Mouse (Mus musculus): ENCODE results near the gene Tnip2.
A peak's percentile ranks its signal among the peaks of the same experiment; 100 is the strongest.

The Tnip2 gene

DNA sequence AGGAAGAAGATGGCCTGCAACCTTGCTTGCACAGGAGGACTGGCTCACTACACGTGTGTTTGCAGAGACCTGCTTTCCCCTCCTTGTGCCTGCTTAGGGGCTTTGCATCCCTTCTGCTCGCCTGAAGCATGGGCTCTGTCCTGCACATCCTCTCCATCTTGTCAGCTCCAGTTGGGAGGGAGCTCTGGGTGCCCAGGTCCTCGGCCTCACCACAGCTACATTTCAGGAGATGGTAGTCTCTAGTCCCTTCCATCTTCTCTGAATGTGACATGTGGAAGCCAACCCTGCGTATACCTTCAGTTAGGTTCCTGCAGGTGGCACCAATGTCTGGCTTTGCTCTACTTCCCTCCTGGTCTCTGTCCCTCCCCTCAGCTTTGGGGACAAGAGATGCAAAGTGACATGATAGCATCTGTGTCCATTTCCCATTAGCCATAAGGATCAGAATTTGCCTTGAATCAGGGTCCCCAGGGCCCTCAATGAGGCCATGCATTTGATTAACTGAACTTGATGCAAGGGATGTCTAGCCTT lies 10.2 kb upstream of the Tnip2 start:
- no peak for DNase-seq (ENCODE audit: low spot score)

DNA sequence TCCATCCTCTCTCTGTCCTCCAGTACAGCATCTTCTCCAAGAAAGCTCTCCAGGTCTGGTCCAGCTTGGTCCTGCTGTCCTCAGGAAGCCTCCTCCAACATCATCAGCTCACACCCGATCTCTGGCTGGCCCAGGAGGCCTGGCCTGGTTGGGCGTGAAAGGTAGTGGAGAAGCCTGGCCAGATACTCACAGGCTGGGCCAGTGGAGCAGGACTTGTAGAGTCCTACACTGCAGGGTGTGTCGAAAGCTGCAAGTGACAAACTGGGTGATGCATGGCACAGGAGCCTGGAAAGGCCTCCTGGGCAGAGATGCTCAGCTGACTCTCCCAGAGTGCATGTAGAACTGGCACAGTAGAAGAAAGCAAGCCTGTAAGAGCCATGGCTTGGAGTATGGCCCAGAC lies 7.5 kb upstream of the Tnip2 start:
- DNase-seq (ENCODE audit: low spot score), result no peak

DNA sequence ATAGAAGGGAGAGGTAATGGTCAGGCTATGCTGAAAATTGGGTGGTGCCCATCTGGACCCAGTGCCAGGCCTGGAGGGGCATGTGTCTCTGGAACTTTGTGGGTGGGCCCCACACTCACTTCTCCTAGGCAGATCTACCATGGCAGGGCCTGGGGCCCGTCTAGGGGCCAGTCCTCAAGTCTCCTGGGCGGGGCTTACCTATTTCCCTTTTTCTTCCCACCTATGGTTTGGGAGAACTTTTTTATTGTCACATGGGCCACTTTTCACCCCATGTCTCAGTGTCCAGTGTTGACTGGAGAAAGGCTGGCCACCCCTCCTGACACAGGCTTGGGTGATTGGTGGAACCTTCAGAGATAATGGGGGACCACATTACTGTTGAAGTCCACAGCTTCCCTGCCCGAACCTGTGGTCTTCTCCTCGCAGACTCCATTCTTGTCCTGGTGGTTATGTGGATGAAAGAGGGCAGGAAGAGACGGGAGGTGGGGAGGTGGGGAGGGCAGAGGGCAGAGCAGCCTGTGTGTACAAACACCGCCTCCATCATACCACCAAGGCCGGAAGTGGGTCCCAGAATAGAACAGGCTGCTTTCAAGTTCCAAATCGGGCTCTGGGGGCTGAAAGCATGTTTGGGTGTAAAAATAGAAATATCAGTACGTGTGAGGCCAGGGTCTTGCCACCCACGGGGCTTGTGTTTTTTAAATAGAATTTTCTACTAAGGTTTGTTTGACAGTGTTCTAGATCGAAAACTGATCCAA lies 6.8 kb upstream of the Tnip2 start:
- DNase-seq (ENCODE audit: low spot score), result no peak

DNA sequence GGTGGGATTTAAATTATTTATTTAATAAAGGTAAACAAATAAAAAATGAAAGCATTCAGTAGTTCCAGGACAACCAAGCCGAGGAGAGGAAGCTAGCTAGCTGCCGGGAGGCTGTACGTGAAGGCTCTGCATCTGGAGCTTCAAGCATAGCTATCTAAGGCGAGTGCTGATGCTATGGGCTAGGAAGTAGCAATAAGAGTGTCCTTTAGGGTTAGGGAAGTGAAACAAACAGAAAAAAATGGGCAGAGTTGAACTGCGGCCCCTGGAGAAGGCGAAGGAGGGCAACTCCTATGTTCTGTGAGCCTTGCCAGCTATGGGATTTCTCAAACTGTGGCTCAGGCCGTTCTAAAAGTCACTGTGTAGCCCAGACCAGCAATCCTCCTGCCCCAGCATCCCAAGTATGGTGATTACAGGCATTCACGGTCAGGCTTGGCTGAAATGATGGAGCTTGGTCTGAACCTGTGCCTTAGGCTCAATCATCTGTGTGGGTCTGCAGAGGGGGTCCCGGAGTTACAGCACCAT lies 5.7 kb upstream of the Tnip2 start:
- no peak for DNase-seq (ENCODE audit: low spot score)

DNA sequence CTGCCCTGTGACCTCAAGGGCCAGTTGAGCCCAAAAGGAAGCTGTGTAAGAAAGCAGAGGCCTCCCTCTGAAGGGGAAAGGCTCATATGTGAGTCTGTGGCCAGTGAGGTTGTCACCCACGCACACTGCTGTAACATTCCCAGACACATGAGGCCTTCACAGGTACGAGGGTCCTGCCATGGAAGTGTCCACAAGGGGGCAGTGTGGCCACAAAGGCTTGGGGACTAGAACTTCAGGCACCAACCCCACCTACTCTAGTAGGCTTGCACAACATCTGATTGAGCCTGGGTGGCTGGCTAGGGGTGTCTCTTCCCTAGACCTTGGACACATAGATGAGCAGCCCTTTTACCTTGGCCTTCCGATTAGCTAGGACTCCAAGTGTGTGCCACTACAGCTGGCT lies 4.1 kb upstream of the Tnip2 start:
- DNase-seq (ENCODE audit: low spot score), result peak; percentile 57

DNA sequence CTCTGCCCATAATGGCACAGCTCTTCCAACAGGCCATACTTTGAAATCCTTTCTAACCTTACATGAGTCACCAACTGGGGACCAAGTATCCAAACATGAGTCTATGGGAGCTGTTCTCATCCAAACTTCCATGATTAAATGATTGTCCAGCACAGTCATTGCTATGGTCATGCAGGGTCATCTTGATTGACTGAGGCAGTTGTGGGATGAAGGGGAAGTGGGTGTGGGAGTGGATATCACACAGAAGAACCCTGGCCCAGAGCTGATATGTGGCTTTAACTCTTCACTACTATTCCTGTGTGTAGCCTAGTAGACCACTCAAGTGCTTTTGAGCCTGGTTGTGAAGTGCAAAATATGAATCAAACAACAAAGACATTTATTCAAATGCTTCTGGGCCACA lies 1.3 kb upstream of the Tnip2 start:
- DNase-seq (ENCODE audit: low spot score), result no peak

DNA sequence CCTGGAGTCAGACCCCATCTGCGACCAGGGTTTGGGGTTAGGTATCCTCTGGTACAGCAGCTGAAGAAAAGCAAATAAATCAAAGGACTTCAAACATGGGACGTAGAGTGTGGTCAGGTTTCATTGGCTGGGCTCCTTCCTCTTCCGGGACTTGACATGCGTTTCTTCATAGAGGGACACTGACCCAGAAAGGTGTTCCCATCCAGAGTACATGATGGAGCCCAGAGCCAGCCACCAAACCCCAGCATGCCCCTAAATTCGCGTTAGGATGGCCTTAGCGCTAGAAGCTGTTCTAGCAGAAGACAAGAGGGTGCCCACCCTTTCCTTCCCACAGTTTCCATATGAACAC lies 401 bp upstream of the Tnip2 start:
- DNase-seq (ENCODE audit: low spot score), result no peak

DNA sequence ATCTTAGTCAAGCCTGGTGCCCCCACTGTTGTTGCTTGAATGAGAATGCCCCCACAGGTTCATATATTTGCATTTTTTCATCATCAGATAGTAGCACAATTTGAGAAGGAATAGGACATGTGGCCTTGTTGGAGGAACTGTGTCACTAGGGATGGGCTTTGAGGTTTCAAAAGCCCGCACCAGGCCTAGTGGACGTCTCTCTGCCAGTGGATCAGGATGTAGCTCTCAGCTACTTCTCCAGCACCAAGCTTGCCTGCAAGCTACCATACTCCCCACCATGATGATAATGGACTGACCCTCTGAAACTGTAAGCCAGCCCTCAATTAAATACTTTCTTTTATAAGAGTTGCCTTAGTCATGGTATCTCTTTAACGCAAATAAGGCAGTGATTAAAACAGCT lies 1.3 kb downstream of the Tnip2 start:
- no peak for DNase-seq (ENCODE audit: low spot score)

DNA sequence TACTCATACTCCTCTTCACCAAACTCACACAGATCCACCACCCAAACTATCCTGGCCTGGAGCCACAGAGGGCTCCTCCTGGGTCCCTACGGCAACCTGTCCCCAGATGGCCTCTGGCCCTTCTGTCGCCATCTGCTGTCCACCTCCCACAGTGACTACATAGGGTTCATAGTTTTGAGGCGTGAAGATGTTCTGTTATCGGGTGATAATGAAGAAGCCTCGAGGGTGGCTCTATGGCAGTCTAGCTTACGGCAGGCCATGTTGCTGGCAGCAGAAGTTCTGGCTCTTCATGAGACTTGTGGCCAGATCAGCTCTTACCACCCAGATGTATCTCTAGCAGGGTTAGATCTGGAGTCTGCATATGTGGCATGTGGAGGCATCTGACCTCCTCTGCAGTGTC lies 11.0 kb downstream of the Tnip2 start:
- DNase-seq (ENCODE audit: low spot score), result no peak

DNA sequence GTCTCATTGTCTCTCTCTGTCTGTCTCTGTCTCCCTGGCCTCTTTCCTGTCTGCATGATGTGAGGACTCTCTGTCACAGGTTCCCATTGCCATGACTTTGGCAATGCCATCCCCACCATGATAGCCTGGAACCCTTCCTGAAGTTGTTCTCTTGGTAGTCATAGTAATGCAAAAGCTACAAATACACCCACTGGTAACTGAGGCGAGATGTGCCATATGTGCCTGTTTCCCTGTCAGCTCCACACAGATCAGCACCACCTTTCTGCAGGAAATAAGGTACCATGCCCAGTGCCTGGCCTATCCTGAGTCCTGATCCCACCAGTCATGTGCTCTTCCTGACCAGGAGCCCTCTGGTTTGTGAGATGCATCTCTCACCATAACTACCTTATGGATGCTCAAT lies 11.4 kb downstream of the Tnip2 start:
- no peak for DNase-seq (ENCODE audit: low spot score)

DNA sequence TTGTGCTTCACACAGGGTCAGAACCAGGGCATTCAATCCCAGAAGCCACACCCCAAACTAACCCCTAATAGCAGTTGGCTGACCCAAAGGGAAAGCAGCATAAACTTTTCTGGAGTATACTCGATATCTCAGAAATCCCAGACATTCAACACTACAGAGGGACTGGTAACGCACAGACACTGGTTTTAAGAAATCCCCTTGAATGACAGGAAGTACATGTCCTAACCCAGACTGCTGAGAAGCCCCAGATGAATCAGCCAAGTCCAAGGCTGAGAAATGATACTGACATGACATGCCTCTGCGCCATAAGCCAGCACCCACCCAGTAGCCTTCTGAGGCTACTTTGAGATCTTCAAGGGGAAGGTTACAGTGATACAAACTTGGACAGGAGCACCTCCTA lies 12.2 kb downstream of the Tnip2 start:
- no peak for DNase-seq (ENCODE audit: low spot score)

DNA sequence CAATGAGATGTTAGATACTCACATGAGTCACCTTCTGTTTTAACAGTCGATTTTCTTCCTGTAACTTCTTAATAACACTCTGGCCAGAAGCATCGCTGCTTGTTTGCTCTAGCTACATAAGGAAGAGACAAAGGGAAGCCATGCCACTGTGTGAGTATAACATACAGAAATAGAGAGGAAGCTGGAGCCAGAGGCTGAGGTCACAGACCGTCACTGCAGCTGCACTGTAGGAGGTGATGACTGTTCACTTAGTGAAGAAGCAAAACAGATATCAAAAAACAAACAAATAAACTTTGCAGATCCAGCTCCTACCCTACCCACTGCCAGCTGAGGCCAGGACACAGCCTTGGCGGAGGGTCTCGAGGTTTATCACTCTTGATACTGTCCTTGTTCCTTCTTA lies 12.9 kb downstream of the Tnip2 start:
- DNase-seq (ENCODE audit: low spot score), result no peak

DNA sequence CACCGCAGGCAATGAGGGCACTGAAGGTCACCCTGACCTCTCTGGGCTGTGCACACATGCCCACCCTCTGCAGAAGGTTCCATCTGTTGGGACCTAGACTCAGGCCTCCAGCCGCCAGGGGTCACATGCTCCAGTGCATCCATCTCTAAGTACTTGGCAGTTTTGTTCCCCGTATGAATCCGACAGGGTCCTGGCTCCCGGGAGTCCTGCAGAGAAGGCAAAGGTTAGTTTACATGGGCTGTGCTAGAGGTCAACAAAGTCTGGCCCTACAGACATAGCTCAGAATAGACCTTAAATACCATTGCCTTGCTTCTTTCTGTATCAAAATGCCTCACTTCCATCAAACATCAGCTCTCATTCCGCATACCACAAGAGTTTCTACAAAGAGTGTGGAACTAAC lies 17.0 kb downstream of the Tnip2 start:
- no peak for DNase-seq (ENCODE audit: low spot score)

DNA sequence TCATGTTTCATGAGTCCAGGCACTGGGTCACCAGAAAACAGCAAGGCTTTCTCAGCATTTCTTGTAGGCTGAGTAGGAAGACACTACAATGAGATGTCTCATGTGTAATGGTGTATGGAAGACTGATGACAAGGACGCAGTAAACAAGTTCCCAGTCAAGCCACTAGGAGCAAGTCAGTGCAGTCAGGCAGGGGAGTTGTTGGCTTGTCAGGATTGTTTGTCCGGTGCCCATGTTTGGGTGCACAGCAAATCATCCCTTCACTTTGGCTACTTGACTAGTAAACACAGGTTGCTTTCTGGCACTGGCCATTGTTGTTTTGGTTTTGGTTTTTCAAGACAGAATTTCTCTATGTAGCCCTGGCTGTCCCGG lies 24.4 kb downstream of the Tnip2 start:
- DNase-seq (ENCODE audit: low spot score), result no peak

DNA sequence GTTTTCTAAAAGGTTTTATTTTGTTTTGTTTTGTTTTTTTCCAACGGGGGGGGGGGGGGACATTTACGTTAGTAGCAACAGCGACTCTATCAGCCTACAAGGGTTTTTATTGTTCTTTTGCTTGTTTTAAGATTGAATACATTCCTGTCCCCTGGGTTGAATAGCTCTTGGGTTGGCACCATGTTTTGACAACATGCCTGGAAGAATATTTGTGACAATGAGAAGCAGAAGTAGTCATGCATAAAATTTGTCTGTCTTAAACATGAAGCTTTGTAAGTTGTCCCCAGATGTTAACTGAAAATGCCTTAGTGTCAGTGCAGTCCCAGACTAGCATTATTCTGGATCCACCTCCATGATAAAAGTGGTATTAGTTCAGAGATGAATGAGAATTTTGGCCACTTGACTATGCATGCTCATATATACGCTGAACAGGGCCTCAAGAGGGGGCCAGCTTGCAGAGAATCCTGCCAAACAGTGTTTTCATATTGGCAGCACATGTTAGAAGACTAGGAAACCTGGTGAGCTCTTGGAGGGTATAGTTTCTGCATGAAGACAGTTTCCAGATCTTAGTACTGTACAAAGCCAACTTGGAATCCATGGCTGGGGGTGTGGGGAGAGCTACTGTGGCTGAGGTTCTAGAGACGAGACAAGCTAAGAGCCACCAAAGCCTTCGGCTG lies 24.9 kb downstream of the Tnip2 start:
- DNase-seq (ENCODE audit: low spot score), result no peak

DNA sequence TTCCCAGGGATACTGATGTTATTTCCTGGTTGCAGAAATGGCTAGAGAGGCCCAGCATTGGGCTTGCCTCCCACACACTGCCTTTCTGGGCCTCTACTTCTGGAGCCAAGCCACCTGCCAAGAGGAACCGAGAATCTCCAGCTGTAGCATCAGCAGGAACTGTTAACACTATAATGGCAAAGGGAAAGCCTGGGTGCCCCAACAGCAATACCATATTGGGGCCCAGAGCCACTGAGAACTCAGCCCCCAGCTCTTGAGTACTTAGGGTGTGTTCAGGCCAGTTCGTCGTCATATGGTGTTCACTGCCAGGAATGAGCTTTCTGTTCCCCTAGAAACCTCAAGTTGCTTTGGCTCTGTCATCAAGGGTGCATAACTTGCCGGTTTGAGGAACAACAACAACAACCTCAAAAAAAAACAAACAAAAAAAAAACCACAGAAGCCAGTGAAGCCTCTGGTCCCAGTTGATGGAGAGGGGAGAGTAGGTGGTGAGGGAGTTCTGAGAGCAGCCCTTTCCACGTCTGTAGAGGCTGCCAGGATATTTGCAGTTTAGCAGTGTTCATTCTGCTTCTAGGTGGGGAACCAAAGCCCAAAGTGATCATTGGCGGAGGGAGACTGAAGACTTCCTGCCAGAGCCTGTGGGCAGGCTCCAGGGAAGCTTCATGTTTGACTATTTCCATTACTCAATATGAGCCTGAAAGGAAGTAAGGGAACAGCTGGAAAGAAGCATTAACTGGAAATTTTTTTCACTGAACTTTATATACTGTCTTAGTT lies 26.3 kb downstream of the Tnip2 start:
- no peak for DNase-seq (ENCODE audit: low spot score)

DNA sequence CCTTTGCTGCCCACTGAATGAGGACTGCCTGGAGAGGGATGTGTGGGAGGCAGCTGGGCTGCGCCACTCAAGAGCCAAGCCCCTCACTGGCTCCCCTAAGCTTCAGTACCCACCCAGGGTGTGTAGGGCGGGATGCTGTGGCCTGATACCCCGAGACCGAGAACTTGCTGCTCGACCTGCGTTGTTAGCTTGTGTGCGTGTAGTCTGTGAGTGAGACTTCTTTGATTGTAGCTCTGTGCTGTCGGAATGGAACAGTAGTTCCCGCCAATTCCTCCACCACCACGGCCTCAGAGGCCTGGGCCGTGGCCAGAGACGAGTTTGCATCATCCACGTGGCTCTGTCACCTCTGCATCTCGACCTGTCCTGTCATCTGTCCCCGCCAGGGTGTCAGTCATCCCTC lies 28.1 kb downstream of the Tnip2 start:
- no peak for DNase-seq (ENCODE audit: low spot score)

DNA sequence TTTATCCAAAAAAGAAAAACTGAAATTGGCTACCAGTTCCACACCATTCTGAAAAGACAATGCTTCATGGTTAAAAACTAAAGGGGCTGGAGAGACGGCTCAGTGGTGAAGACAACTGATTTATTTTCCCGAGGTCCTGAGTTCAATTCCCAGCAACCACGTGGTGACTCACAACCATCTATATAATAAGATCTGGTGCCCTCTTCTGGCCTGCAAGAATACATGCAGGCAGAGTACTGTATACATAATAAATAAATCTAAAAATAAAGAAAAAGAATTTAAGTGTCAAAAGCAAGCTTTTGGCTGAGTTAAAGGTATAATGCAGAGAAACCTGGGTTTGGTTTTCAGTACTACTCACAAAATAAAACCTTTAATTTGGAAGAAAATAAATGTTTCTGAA lies 32.9 kb downstream of the Tnip2 start:
- no peak for DNase-seq (ENCODE audit: low spot score)

DNA sequence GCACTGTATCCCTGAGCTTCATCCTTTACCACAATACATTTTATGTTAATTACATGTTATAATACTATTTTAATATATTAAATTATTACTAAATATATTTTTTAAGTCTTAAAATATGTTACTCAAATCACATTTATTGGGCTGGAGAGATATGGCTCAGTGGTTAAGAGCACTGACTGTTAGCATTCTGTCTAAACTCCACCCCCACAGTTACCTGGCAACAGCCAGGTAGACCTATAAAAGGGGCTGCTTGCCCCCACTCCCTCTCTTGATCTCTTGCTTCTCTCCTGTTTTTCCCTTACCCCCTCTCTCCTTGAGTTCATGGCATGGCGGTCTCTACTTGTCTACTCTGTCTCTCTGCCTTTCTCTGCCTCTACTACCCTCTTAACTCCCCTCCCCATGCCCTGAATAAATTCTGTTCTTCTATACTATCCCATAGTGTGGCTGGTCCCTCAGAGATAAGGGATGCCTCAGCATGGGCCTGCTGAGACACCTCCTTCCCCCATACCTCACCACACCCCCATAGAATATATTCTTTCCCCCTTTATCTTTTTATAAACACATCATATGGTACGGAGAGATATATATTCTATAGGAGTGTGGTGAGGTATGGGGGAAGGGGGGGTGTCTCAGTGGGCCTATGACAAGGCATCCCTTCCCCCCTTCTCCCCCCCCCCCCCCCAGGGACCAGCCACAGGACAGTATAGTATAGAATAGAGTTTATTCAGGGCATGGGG lies 45.6 kb downstream of the Tnip2 start:
- DNase-seq (ENCODE audit: low spot score), result no peak

DNA sequence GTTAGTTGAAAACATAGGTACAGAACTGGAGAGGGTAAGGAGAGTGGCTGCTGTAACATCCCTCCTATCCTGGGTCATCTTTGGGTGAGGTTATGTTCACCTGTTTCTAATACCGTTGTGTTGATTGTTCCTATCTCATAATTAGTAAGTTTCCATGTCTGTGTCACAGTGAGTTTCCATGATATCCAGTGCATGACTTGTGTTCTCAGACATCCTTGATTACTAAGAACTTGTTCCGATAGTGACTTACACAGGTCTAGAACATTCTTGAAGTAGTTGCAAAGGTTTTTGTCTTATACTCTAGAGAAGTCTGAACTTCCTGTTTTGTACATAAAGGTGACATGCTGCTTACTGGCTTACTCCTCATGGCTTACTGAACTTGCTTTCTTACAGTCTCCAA lies 47.1 kb downstream of the Tnip2 start:
- DNase-seq (ENCODE audit: low spot score), result no peak

DNA sequence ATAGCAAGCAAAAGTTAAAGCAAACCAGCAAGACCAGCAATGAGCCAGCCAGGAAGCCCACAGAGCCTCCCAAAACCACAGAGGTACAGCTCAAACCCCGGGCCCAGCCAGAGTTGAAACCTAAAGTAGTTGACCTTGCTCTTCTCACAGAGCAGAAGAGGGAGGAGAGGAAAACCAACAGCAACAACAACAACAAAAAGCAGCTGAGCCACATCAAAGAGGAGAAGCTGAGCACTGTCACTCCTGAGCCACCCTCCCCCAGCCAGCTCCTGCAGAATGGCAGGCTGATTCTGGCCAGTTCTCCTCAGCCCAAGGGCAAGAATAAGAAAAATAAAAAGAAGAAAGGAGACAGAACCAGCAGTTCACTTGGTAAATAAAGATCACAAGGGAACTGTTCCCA lies 47.7 kb downstream of the Tnip2 start:
- no peak for DNase-seq (ENCODE audit: low spot score)

DNA sequence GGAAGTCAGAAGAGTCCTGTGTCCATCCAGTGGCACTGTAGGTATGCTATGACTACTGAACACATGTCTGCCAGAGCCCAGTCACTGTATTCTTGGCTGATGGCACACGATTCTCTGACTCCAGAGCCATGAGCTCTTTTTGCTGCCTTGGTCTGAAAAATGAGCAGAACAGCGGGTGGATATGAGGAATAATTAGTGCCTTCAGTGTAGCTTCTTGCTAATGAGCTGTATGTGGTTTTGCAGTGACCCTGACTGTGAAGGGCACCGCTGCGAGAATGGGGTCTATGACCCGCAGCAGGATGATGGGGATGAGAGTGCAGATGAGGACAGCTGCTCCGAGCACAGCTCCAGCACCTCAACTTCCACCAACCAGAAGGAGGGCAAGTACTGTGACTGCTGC lies 52.0 kb downstream of the Tnip2 start:
- DNase-seq (ENCODE audit: low spot score), result no peak
